Mouse (Mus musculus) limb, embryonic 10.5 days (tissue): Measurements from ENCODE around the gene Slc38a9. TPM values are rescaled to one million over a fixed set of nuclear protein-coding genes. Genes with fewer than 3 reads are reported as not detected.

Experiments
- DNase-seq: peaks from one replicate; pipeline ENCODE4 v3.0.0-alpha.2; 2017; ENCODE audit warnings: low spot score
- H3K27ac ChIP-seq: fragments of 300-500 bp; sonication (generic); 2 replicates; pipeline ENCODE4 v1.5.1; 2016; ENCODE audit warnings: mild to moderate bottlenecking
- H3K27me3 ChIP-seq: fragments of 300-500 bp; sonication (generic); 2 replicates; pipeline ENCODE4 v1.6.1; 2016; ENCODE audit warnings: low read depth, mild to moderate bottlenecking; ENCODE audit not compliant: poor library complexity, severe bottlenecking
- H3K36me3 ChIP-seq: fragments of 300-500 bp; sonication (generic); 2 replicates; pipeline ENCODE4 v1.6.1; 2016; ENCODE audit warnings: mild to moderate bottlenecking, moderate library complexity
- H3K4me1 ChIP-seq: fragments of 300-500 bp; sonication (generic); 2 replicates; pipeline ENCODE4 v1.6.1; 2016
- H3K4me3 ChIP-seq: fragments of 300-500 bp; sonication (generic); 2 replicates; pipeline ENCODE4 v1.5.1; 2016; ENCODE audit warnings: mild to moderate bottlenecking, moderate library complexity
- H3K9me3 ChIP-seq: fragments of 300-500 bp; sonication (generic); replicated peaks from 2 replicates; pipeline ENCODE4 v1.6.1; 2016; ENCODE audit warnings: mild to moderate bottlenecking
- WGBS: fragments of 180-500 bp; shearing (Covaris S2); methylation state at CpG from one replicate; pipeline ENCODE4 v1.1.7; 2016; 5-methylcytosine and 5-hydroxymethylcytosine counted together
- polyA plus RNA-seq: library from polyadenylated mRNA; unstranded; fragments of >200 nt; fragmentation: Nextera tagmentation; extraction: Ambion mirVana; gene quantifications from 2 replicates; pipeline ENCODE4 v1.2.1, GENCODE M21; 2016

Slc38a9 gene
- 9.6 and 12.8 TPM in 2 replicates for polyA plus RNA-seq

GRCm38 (mm10) chr13:112660574-112661381 lies at the start of gene Slc38a9:
Gene Slc38a9, plus strand, starts transcription at chr13:112660751.
- no peaks in the 10 kb centered on the region for H3K36me3 ChIP-seq
- peak; percentile 90 for DNase-seq
- peak within 1 kb of the TSS; percentile 72 for H3K27ac ChIP-seq
- H3K4me1 ChIP-seq: peaks cover 12% of the 10 kb centered on the region
- H3K27me3 ChIP-seq: no peaks in the 10 kb centered on the region
- no peaks in the 10 kb centered on the region for H3K9me3 ChIP-seq
- H3K4me3 ChIP-seq: peak within 1 kb of the TSS; percentile 74
- WGBS: 1% methylated on average over 33 of the region's 33 CpGs

- Histone ChIP-seq H3K27ac (no peak overlapping the region), H3K4me1 (no peaks in the 10 kb centered on the region), H3K4me3 (no peak overlapping the region), H3K36me3 (no peaks in the 10 kb centered on the region), H3K27me3 (no peaks in the 10 kb centered on the region), H3K9me3 (no peaks in the 10 kb centered on the region)
- 71% methylated on average over 3 of the region's 3 CpGs for WGBS
- DNase-seq: no peak
Observed at GRCm38 (mm10) chr13:112621592-112621991, 39.0 kb upstream of the Slc38a9 start.

- no peaks in the 10 kb centered on the region for H3K9me3 ChIP-seq
- no peak overlapping the region for H3K4me3 ChIP-seq
- no peak overlapping the region for H3K27ac ChIP-seq
- 50% methylated on average over 7 of the region's 7 CpGs for WGBS
- no peaks in the 10 kb centered on the region for H3K27me3 ChIP-seq
- no peaks in the 10 kb centered on the region for H3K36me3 ChIP-seq
- H3K4me1 ChIP-seq: no peaks in the 10 kb centered on the region
- no peak for DNase-seq
Observed at GRCm38 (mm10) chr13:112623656-112624055, 36.9 kb upstream of the Slc38a9 start.

- Histone ChIP-seq H3K36me3 (no peaks in the 10 kb centered on the region), H3K9me3 (no peaks in the 10 kb centered on the region), H3K27ac (no peak overlapping the region), H3K4me3 (no peak overlapping the region), H3K4me1 (no peaks in the 10 kb centered on the region), H3K27me3 (no peaks in the 10 kb centered on the region)
- WGBS: 85% methylated on average over 3 of the region's 3 CpGs
- DNase-seq: no peak
Observed at GRCm38 (mm10) chr13:112624622-112625021, 35.9 kb upstream of the Slc38a9 start.

- Histone ChIP-seq H3K4me3 (no peak overlapping the region), H3K27ac (no peak overlapping the region), H3K4me1 (no peaks in the 10 kb centered on the region), H3K27me3 (no peaks in the 10 kb centered on the region), H3K36me3 (no peaks in the 10 kb centered on the region), H3K9me3 (no peaks in the 10 kb centered on the region)
- no peak for DNase-seq
Observed at GRCm38 (mm10) chr13:112625566-112625965, 35.0 kb upstream of the Slc38a9 start.

GRCm38 (mm10) chr13:112635174-112635837 lies 25.2 kb upstream of the Slc38a9 start:
- H3K36me3 ChIP-seq: no peaks in the 10 kb centered on the region
- no peak for DNase-seq
- H3K9me3 ChIP-seq: no peaks in the 10 kb centered on the region
- no peaks in the 10 kb centered on the region for H3K27me3 ChIP-seq
- no peak overlapping the region for H3K4me3 ChIP-seq
- no peaks in the 10 kb centered on the region for H3K4me1 ChIP-seq
- no peak overlapping the region for H3K27ac ChIP-seq
- 78% methylated on average over 7 of the region's 7 CpGs for WGBS

GRCm38 (mm10) chr13:112636498-112636897 lies 24.1 kb upstream of the Slc38a9 start:
- Histone ChIP-seq H3K36me3 (no peaks in the 10 kb centered on the region), H3K4me3 (no peak overlapping the region), H3K9me3 (no peaks in the 10 kb centered on the region), H3K27me3 (no peaks in the 10 kb centered on the region), H3K27ac (no peak overlapping the region), H3K4me1 (no peaks in the 10 kb centered on the region)
- WGBS: 53% methylated on average over 3 of the region's 3 CpGs
- no peak for DNase-seq

GRCm38 (mm10) chr13:112639111-112639510 lies 21.4 kb upstream of the Slc38a9 start:
- H3K36me3 ChIP-seq: no peaks in the 10 kb centered on the region
- WGBS: 70% methylated on average over 4 of the region's 4 CpGs

GRCm38 (mm10) chr13:112642897-112643296 lies 17.7 kb upstream of the Slc38a9 start:
- H3K36me3 ChIP-seq: no peaks in the 10 kb centered on the region
- no peak for DNase-seq
- no peak overlapping the region for H3K4me3 ChIP-seq
- no peak overlapping the region for H3K27ac ChIP-seq
- H3K4me1 ChIP-seq: no peaks in the 10 kb centered on the region
- whole genome bisulfite sequencing: 94% methylated on average over 3 of the region's 3 CpGs
- no peaks in the 10 kb centered on the region for H3K27me3 ChIP-seq
- no peaks in the 10 kb centered on the region for H3K9me3 ChIP-seq

More at GRCm38 (mm10) chr13:112639111-112639510, 21.4 kb upstream of the Slc38a9 start:
- Histone ChIP-seq H3K27me3 (no peaks in the 10 kb centered on the region), H3K9me3 (no peaks in the 10 kb centered on the region), H3K27ac (no peak overlapping the region), H3K4me1 (no peaks in the 10 kb centered on the region), H3K4me3 (no peak overlapping the region)
- no peak for DNase-seq

- WGBS: 87% methylated on average over 3 of the region's 3 CpGs
- no peaks in the 10 kb centered on the region for H3K9me3 ChIP-seq
- no peak overlapping the region for H3K4me3 ChIP-seq
- H3K36me3 ChIP-seq: no peaks in the 10 kb centered on the region
- H3K4me1 ChIP-seq: no peaks in the 10 kb centered on the region
- H3K27ac ChIP-seq: no peak overlapping the region
- DNase-seq: no peak
- no peaks in the 10 kb centered on the region for H3K27me3 ChIP-seq
Observed at GRCm38 (mm10) chr13:112644996-112645395, 15.6 kb upstream of the Slc38a9 start.

- Histone ChIP-seq H3K27me3 (no peaks in the 10 kb centered on the region), H3K27ac (no peak overlapping the region), H3K4me1 (no peaks in the 10 kb centered on the region), H3K36me3 (no peaks in the 10 kb centered on the region), H3K9me3 (no peaks in the 10 kb centered on the region), H3K4me3 (no peak overlapping the region)
- DNase-seq: no peak
- WGBS: 93% methylated on average over 1 of the region's 1 CpGs
Observed at GRCm38 (mm10) chr13:112645529-112646186, 14.9 kb upstream of the Slc38a9 start.

GRCm38 (mm10) chr13:112651183-112651582 lies 9.4 kb upstream of the Slc38a9 start:
- 0 out of 2 replicates have a peak, but pooled peaks cover 3% of the 10 kb centered on the region for H3K27me3 ChIP-seq
- peaks cover 8% of the 10 kb centered on the region; the same call in 1 of the 2 replicates for H3K36me3 ChIP-seq
- peaks cover 8% of the 10 kb centered on the region for H3K9me3 ChIP-seq
- no peaks in the 10 kb centered on the region for H3K4me1 ChIP-seq
- H3K27ac ChIP-seq: no peak overlapping the region
- WGBS: 86% methylated on average over 3 of the region's 3 CpGs
- no peak for DNase-seq
- H3K4me3 ChIP-seq: no peak overlapping the region

GRCm38 (mm10) chr13:112652205-112652604 lies 8.3 kb upstream of the Slc38a9 start, which contains the start of gene Ddx4:
Gene Ddx4, minus strand, starts transcription at chr13:112652475.
- Histone ChIP-seq H3K27ac (no peak within 1 kb of the TSS), H3K4me1 (no peaks in the 10 kb centered on the region), H3K4me3 (0 out of 2 replicates have a peak within 1 kb of the TSS, but pooled peaks have one; percentile 4), H3K27me3 (0 out of 2 replicates have a peak, but pooled peaks cover 3% of the 10 kb centered on the region), H3K9me3 (peaks cover 8% of the 10 kb centered on the region), H3K36me3 (peaks cover 8% of the 10 kb centered on the region; the same call in 1 of the 2 replicates)
- no peak for DNase-seq
- WGBS: 78% methylated on average over 45 of the region's 45 CpGs
